Mouse (Mus musculus): ENCODE measurements at regions not wholly inside any gene's neighbourhood (a gene's known extent, or its start where the extent isn't known, plus 50 kb on each side); places are given as distances from the start of the nearest gene placed in this dataset.

DNA sequence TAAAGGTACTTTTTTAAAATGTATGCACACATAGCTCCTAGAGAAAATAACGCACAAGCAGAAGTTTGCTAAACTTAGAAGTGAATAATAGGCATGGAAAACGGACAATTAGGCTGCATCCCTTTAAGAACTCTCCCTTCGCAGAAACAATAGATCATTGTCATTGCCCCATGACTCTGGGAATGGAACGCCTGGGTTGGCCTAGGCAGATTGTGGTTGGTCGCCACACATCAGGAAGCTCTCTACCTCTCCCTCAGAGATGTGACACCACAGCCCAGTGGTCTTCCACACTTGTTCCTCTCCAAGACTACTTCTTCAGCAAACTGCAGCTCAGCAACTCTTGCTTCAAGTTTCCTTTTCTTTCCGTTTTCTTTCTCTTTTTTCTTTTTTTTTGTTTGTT is 247.8 kb downstream of the Gxylt1 start:
- TF ChIP-seq CTCF (IDR thresholded peaks at IDR 0.05; ENCODE audit: insufficient read depth, low read length) (no peak), POLR2A (IDR thresholded peaks at IDR 0.05; ENCODE audit: borderline replicate concordance, extremely low read depth, low read depth, low read length) (no peak)
